Mouse (Mus musculus) E14TG2a.4 (cell line): ENCODE measurements around the gene Polr3h.

Source experiments
- H3K27me3 ChIP-seq: 2 replicates; pipeline ENCODE4 v1.6.1; 2014; ENCODE audit warnings: low read length, control low read depth; ENCODE audit not compliant: insufficient read depth
- H3K36me3 ChIP-seq: 2 replicates; pipeline ENCODE4 v1.6.1; 2014; ENCODE audit warnings: low read length, control low read depth; ENCODE audit not compliant: insufficient read depth
- H3K4me1 ChIP-seq: replicated peaks from 2 replicates; pipeline ENCODE4 v1.6.1; 2014; ENCODE audit warnings: low read depth, low read length, control low read depth
- H3K4me3 ChIP-seq: replicated peaks from 2 replicates; pipeline ENCODE4 v1.5.1; 2014; ENCODE audit warnings: mild to moderate bottlenecking, low read length
- H3K9me3 ChIP-seq: 2 replicates; pipeline ENCODE4 v1.6.1; 2014; ENCODE audit warnings: low read length, control low read depth
- CTCF ChIP-seq: conservative IDR thresholded peaks from 2 replicates; pipeline ENCODE4 v1.5.1; 2014; ENCODE audit warnings: low read length
- NANOG ChIP-seq: IDR thresholded peaks from 2 replicates; pipeline ENCODE4 v1.6.1; 2014; ENCODE audit warnings: borderline replicate concordance, low read length, mixed read lengths
- POU5F1 ChIP-seq: IDR thresholded peaks from 2 replicates; pipeline ENCODE4 v1.6.1; 2014; ENCODE audit warnings: low read length, borderline replicate concordance

The Polr3h gene

GRCm38 (mm10) chr15:81860471-81861135 is 65.4 kb downstream of the Polr3h start:
- Histone ChIP-seq H3K4me3 (no peak overlapping the region), H3K27me3 (peaks cover 26% of the 10 kb centered on the region), H3K9me3 (peaks cover 10% of the 10 kb centered on the region), H3K4me1 (peaks cover 43% of the 10 kb centered on the region), H3K36me3 (peaks cover 22% of the 10 kb centered on the region)
- no peak for TF ChIP-seq CTCF
- TF ChIP-seq POU5F1: no peak
- no peak for TF ChIP-seq NANOG

GRCm38 (mm10) chr15:81859330-81860255 is 66.4 kb downstream of the Polr3h start:
- H3K4me1 ChIP-seq: peaks cover 42% of the 10 kb centered on the region
- peaks cover 26% of the 10 kb centered on the region for H3K27me3 ChIP-seq
- H3K9me3 ChIP-seq: peaks cover 10% of the 10 kb centered on the region
- peak overlapping the region; percentile 94 for H3K4me3 ChIP-seq
- H3K36me3 ChIP-seq: peaks cover 12% of the 10 kb centered on the region
- no peak for TF ChIP-seq CTCF
- TF ChIP-seq POU5F1: no peak
- no peak for TF ChIP-seq NANOG

- TF ChIP-seq NANOG (no peak), CTCF (no peak), POU5F1 (no peak)
- Histone ChIP-seq H3K27me3 (peaks cover 26% of the 10 kb centered on the region), H3K9me3 (peaks cover 10% of the 10 kb centered on the region), H3K36me3 (peaks cover 8% of the 10 kb centered on the region; the same call in 1 of the 2 replicates), H3K4me1 (peaks cover 39% of the 10 kb centered on the region), H3K4me3 (peak within 1 kb of the TSS; percentile 94)
Observed at GRCm38 (mm10) chr15:81858517-81859329, 67.3 kb downstream of the Polr3h start, which contains the start of gene Tob2. Gene Tob2 (minus strand): TSS chr15:81858796.

GRCm38 (mm10) chr15:81858138-81858516 is 67.9 kb downstream of the Polr3h start:
- Histone ChIP-seq H3K4me1 (peaks cover 39% of the 10 kb centered on the region), H3K36me3 (peaks cover 9% of the 10 kb centered on the region; the same call in 1 of the 2 replicates), H3K9me3 (peaks cover 10% of the 10 kb centered on the region), H3K4me3 (peak overlapping the region; percentile 94), H3K27me3 (peaks cover 26% of the 10 kb centered on the region)
- no peak for TF ChIP-seq CTCF
- no peak for TF ChIP-seq NANOG
- 0 out of 2 replicates have a peak, but pooled peaks have one; percentile 37 for TF ChIP-seq POU5F1

GRCm38 (mm10) chr15:81857724-81858116 is 68.3 kb downstream of the Polr3h start:
- peaks cover 13% of the 10 kb centered on the region; the same call in 1 of the 2 replicates for H3K36me3 ChIP-seq
- H3K4me1 ChIP-seq: peaks cover 42% of the 10 kb centered on the region
- TF ChIP-seq NANOG (no peak), CTCF (no peak), POU5F1 (no peak)
- H3K27me3 ChIP-seq: peaks cover 26% of the 10 kb centered on the region
- peak overlapping the region; percentile 94 for H3K4me3 ChIP-seq
- peaks cover 10% of the 10 kb centered on the region for H3K9me3 ChIP-seq

GRCm38 (mm10) chr15:81856938-81857723 is 68.9 kb downstream of the Polr3h start:
- Histone ChIP-seq H3K4me3 (peak overlapping the region; percentile 94), H3K27me3 (peaks cover 26% of the 10 kb centered on the region), H3K36me3 (peaks cover 18% of the 10 kb centered on the region; the same call in 1 of the 2 replicates), H3K4me1 (peaks cover 47% of the 10 kb centered on the region), H3K9me3 (peaks cover 10% of the 10 kb centered on the region)
- no peak for TF ChIP-seq POU5F1
- no peak for TF ChIP-seq CTCF
- TF ChIP-seq NANOG: no peak

GRCm38 (mm10) chr15:81856030-81856790 is 69.8 kb downstream of the Polr3h start:
- peaks cover 27% of the 10 kb centered on the region for H3K36me3 ChIP-seq
- peaks cover 57% of the 10 kb centered on the region for H3K4me1 ChIP-seq
- H3K9me3 ChIP-seq: peaks cover 10% of the 10 kb centered on the region
- peak overlapping the region; percentile 94 for H3K4me3 ChIP-seq
- peaks cover 26% of the 10 kb centered on the region for H3K27me3 ChIP-seq
- TF ChIP-seq POU5F1 (no peak), CTCF (no peak), NANOG (no peak)
